Mouse (Mus musculus): ENCODE measurements around the gene Nans. TPM values are rescaled to one million over a fixed set of nuclear protein-coding genes. Genes with fewer than 3 reads are reported as not detected.

Nans gene
- polyA plus RNA-seq (2015; fragmentation: Illumina TruSeq; extraction: RNeasy Lipid Tissue Mini Kit (QIAGEN cat#74804); ENCODE audit: low read depth, low replicate concordance) = 20.1 TPM

DNA sequence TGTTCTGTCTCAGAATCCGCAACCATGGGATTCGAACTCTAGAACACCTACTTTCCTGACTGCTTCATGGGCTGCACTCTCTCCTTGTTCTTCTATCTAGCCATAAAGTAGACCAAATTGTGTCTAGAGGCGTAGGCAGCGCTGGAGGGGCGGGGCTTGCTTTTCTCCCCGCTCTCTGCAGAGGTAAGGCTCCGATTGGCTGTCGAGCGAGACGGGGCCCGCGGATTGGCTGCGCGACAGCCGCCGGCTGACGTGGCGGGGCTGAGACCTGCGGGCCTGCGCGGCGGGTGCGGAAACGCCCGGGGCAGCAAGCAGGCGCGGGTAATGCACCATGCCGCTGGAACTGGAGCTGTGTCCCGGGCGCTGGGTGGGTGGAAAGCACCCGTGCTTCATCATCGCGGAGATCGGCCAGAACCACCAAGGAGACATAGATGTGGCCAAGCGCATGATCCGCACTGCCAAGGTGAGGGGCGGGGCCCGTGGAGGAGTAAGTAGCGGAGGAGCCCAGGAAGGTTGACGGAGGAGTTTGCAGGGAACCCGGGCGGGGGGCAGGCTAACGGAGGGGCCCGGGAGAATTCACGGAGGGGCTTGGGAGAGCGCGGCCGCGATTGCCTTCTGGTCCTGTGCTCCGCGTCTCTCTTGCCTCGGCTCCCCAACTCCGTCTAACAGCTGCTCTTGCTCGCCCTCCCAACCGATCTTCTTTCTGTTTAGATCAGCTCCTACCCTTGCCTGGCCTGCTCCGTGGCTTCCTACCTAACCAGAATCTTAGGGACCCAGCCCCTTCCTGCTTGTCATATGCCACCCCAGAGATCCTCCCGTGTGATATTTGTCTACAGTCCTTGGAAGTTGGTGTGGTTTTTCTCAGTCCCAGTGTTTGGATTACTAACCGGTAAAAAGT, at the start of gene Nans:
Gene Nans (plus strand): TSS at position 221 of the 898 bp plus-strand sequence.

DNA sequence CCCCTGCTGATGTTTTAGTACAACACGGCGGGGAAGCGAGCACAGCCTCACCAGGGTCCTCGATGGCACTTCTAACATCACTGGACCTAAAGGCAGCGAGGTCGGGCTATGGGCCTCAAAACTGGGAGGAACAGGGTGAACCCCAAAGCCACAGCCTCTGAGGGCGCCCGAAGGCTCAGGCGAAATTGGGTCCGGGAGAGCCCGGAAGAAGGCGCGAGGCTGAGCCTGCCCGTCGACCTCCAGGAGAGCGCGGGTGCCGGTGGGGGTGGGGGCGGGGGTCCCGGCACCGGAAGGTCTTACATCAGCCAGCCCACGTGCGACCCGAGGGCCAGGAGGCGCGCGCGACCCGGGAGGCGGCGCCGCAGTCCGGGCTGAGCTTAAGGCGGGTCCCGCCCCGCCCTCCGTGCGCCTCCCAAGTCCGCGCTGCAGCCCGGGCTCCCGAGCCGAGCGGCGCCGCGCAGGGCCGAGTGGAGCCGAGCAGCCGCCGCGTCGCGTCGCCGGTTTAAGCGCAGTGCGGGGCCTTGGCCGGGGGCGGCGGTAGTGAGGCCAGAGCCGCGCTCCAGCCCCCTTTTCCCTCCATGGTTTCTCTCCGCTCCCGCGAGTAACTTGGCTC, 38.4 kb upstream of the Nans start, which contains the start of gene Anp32b:
Gene Anp32b (plus strand): TSS at position 384 of the 613 bp plus-strand sequence.

DNA sequence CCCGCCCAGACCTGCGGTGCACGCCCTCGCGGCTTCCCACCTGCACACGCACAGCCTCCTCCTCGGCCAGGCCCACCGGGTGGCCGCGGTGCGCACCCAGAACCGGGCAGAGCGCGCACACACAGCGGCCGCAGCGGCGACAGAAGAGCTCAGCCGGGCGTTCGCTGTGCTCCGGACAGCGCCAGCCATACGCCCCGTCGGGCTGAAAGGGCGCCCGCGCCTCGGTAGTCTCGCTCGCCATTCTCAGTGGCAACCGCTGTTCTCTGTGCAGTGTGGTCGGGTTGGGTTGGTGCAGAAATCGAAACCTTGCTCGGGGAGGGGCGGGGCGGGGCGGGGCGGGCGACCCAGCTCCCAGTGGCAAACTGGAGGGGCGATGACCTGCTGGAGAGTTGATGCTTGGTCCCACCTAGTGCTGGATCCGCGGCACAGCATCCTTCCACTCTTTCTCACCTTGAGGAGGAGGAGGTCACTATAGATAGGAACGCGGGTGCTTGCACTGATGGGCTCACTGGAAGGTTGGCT, 46.9 kb downstream of the Nans start, which contains the start of gene Trim14:
Gene Trim14 (minus strand): TSS at position 302 of the 522 bp plus-strand sequence.

Other genes with a start within 250 kb of the Nans start
- not detected for gene Foxe1, start 145.6 kb upstream of the Nans start, polyA plus RNA-seq (2015; fragmentation: Illumina TruSeq; extraction: RNeasy Lipid Tissue Mini Kit (QIAGEN cat#74804); ENCODE audit: low read depth, low replicate concordance)
- 4.7 TPM for gene Trmo, start 99.8 kb upstream of the Nans start, polyA plus RNA-seq (2015; fragmentation: Illumina TruSeq; extraction: RNeasy Lipid Tissue Mini Kit (QIAGEN cat#74804); ENCODE audit: low read depth, low replicate concordance)
- gene Hemgn, start 75.7 kb upstream of the Nans start, polyA plus RNA-seq (2015; fragmentation: Illumina TruSeq; extraction: RNeasy Lipid Tissue Mini Kit (QIAGEN cat#74804); ENCODE audit: low read depth, low replicate concordance) = not detected
- gene Anp32b, start 38.3 kb upstream of the Nans start, polyA plus RNA-seq (2015; fragmentation: Illumina TruSeq; extraction: RNeasy Lipid Tissue Mini Kit (QIAGEN cat#74804); ENCODE audit: low read depth, low replicate concordance) = 59.6 TPM
- gene Trim14, start 46.9 kb downstream of the Nans start, polyA plus RNA-seq (2015; fragmentation: Illumina TruSeq; extraction: RNeasy Lipid Tissue Mini Kit (QIAGEN cat#74804); ENCODE audit: low read depth, low replicate concordance) = 0.92 TPM
- 18.6 TPM for gene Coro2a, start 113.0 kb downstream of the Nans start, polyA plus RNA-seq (2015; fragmentation: Illumina TruSeq; extraction: RNeasy Lipid Tissue Mini Kit (QIAGEN cat#74804); ENCODE audit: low read depth, low replicate concordance)
- gene Tbc1d2, start 161.0 kb downstream of the Nans start, polyA plus RNA-seq (2015; fragmentation: Illumina TruSeq; extraction: RNeasy Lipid Tissue Mini Kit (QIAGEN cat#74804); ENCODE audit: low read depth, low replicate concordance) = 3.1 TPM

Data from brain, adult 10 weeks (tissue).